Mouse (Mus musculus): ENCODE measurements around the gene Sptssa.
A peak's percentile ranks its signal among the peaks of the same experiment; 100 is the strongest.

Gene Sptssa

DNA sequence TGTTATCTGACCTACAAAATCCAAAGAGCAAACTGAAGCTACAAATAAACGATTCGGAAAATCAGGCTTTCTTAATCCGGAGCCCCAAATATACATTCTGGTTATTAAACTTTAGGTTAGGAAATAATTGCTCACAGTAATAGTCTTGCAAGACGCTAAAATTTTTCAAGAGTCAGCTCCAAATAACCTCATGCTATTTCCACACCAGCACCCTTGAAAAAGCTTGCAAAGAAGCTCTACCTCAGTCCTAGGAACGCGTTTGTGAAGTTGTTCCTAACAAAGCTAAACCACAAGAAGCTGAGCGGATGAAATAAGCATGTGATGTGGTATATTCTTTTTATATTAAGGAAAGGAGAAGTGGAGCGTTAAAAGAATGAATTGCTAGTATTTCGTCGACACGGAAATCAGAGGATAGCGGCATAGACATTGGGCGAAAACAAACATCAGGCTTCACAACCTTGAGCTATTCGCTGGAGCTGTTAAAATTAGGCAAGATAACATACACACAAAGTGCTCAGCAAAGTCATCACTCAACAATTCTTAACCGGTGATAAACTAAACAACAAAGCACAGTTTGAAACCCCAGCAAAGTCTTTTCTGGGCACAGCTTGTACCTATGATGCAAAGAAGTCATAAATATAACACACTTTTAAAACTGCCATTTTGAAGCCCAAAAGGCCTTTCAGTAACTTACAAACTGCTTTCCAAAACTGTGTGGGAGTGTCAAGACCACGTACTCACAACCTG, 908 bp downstream of the Sptssa start:
- DNase-seq (ENCODE audit: low read depth, low spot score): no peak

DNA sequence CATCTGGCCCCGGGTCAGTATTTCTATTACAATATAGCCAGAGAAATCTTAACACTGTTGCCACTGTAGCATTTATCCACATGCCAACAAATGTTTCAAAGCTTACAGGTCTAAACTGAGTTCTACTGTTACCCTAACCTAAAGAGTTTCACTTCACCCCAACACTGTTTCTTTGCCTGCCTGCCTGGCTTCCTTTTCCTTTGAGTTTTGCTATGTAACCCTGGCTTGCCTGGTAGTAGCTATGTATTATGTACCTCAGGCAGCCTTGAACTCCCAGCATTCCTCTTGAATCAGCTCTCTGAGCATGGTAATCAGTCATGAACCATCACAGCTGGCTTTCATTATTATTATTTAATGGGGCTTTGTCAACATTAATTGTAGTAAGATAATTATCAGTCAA, 1.6 kb downstream of the Sptssa start:
- DNase-seq (ENCODE audit: low read depth, low spot score): no peak

DNA sequence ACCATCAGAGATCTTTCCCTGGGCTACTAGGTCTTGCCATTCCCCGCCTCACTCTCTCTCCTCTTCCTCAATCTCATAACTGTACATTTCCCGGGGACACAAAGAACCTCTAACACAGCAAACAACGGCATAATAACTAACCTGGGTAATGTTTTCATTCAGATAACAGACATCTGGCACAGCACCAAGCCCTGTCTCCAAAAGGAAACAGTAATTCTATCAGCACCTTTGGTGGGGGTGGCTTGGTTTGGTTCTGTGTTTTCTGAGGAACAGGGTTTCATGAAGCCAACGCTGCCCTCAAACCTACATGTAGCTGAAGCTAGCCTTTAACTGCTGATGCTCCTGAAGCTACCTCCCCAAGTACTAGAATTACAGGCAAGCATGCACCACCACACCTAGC, 2.2 kb downstream of the Sptssa start:
- DNase-seq (ENCODE audit: low read depth, low spot score): no peak

DNA sequence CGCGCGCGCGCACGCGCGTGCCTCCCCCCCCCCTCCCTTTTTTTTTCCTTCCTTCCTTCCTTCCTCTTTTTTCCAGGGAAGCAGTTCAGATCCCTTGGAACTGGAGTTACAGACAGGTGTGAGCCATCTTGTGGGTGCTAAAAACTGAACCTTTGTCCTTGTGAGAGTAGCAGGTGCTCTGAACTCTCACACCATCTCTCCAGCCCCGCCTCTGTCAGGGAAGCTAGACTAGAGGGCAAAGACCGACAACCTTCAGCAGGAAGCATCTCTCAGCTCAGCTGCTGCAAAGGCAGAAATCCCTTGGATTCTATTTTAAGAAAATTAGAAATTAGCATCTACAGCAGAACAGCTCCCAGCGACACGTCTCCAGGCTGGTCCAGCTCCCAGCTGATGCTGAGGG, 4.0 kb downstream of the Sptssa start:
- DNase-seq (ENCODE audit: low read depth, low spot score): no peak

DNA sequence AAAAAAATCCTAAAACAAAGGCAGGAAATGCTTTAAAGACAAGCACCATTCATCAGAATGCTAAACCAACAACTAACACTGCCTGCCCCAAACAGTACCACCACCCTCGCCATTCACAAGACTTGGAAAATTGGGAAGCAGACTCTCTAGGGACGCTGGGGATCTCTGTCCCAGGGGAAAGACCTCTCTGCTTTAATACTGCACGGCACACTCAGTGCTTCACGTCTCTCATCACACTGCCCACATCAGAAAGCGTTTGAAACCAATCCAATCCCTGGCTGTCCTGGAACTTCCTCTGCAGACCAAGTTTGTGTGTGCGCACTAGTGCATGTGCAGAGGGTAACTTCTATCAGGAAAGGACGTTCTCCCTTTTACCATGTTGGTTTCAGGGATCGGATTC, 4.6 kb downstream of the Sptssa start:
- no peak for DNase-seq (ENCODE audit: low read depth, low spot score)

DNA sequence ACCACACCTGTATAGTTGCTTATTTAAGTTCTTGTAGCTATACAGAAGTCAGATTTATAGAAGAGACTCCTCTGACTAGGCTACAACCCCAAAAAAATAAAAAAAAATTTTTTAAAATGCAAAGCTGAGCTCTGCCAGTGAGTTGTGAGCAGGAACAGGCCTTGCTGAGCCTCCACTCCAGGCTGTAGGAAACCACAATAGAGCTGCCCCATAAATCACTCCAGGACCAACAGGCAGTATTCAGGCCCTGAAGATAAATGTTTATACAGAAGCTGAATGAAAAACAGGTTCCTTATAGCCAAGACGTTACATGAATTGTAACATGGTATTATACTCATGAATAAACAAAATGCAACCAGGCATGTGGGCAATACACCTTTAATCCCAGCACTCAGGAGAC, 5.2 kb downstream of the Sptssa start:
- DNase-seq (ENCODE audit: low read depth, low spot score): no peak

DNA sequence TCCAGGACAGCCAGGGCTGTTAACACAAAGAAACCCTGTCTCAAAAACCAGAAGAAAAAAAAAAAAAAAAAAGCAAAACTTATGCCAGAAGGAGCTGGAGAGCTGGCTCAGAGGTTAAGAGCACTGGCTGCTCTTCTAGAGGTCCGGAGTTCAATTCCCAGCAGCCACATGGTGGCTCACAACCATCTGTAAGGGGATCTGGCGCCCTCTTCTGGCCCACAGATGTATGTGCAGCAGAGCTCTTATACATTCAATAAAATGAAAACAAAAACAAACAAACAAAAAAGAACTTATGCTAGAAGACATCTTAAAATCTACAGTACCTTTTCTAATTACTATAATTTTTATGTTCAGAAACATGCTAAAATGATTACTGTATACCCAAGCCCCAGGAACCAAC, 11.4 kb downstream of the Sptssa start:
- DNase-seq (ENCODE audit: low read depth, low spot score): peak; percentile 13

DNA sequence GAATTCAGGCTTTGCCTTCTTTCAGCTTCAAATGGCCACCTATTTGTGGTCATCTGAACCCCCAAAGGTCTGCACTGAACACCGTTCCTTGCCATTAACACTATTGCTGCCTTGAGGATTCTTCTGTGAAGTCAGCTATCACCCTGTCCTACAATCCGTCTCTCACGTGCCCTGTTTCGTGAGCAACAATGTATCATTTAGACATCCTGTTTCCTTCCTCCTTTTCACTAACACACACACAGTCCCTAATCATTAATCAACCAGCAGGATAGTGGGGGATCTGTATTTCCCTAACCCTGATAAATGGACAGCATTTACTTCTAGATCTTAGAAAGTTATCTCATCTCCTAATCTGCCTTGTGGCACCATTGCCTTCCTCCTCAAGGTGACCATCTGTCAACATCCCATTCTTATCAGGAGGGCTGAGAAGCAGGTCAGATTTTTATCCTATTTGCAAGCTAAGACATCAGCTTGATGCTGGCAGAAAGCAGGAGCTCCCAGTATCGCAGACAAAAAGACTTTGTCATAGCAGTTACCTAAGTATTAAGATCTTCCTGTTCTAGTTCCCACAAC, 13.0 kb downstream of the Sptssa start:
- DNase-seq (ENCODE audit: low read depth, low spot score): no peak

DNA sequence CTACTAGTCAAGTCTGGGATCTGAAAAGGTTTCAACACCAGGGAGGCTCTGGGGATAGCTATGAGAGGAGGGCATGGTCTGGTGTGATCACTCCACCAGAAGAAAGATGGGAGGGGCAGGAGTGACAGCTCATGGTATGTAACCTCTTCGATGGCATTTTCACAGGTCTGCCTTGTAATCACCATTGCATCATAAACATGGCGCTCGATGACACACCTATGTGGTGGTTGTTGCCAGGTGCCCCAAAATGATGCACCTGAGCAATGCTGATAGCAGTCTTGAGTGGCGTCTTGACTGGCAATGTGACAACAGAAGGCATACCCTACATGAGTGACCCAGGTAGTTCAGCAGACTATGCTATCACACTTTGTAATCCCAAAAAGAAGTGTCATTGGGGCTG, 15.0 kb downstream of the Sptssa start:
- no peak for DNase-seq (ENCODE audit: low read depth, low spot score)

DNA sequence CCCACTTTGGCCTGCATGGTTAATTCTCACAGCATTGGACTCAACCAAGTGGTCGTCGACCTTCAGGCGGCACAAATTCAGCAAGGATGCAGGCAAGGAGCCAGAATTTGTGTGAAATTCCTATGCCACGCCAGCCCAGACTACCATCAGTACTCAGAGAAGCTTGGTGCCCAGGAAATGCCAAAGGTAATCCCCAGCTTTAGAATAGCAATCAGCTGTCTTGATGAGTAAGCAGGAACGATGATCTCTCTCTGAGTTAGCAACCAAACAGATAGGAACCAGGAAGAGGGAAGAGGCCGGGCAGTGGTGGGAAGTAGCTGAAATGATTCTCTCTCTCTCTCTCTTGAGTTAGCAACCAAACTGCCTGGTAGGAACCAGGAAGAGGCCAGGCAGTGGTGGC, 16.1 kb downstream of the Sptssa start:
- DNase-seq (ENCODE audit: low read depth, low spot score): no peak

DNA sequence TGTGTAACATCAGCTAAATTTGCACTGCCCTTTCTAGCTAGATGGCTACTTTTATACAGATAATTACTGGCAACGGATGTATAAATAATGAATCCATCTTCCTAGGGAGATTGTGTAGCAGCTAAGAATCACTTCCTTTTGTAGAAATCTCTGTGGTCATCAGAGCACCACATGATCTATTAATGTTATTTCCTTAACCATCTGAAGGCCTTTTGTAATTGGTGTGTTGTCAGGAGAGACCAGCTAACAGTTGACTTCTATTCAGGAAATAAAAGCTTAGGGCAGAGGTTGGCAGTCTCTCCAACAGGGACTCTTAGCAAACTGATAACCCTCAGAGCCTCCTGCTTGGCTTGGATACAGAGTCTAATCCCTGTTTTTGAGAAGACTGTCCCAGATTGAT, 19.3 kb downstream of the Sptssa start:
- no peak for DNase-seq (ENCODE audit: low read depth, low spot score)

DNA sequence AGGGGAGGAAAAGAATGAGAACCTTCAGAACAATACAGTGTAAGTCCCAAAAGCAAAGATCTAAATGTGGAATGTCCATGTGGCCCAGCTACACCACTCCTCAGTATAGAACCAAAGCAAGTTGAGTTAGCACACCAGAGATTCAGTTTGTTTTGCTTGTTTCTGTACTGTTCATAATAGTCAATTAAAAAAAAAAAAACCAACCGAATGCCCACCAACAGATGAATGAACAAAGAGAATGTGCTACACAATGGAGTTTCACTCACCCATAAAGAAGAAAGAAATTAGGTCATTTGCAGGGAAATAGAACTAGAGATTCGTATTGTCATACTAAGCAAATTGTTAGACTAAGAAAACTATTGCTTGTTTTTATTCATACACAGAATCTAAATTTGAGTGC, 24.2 kb downstream of the Sptssa start:
- no peak for DNase-seq (ENCODE audit: low read depth, low spot score)

DNA sequence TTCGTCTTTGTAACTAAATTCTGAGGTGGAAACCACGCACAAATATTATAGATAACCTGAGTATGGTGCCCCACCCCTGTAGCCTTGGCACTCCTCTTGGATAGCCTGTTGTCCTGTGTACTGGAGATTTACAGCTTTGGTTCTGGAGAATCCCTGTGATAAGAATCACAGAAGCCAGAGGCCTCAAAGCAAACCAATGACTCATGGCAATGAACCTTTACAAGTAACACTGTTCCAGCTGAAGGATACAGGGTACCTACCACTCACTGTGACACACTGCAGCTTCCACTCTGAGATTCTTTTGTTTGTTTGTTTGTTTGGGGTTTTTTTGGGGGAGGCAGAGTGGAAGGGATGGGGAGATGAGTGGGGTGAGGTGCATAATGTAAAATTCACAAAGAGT, 34.4 kb downstream of the Sptssa start:
- DNase-seq (ENCODE audit: low read depth, low spot score): no peak

DNA sequence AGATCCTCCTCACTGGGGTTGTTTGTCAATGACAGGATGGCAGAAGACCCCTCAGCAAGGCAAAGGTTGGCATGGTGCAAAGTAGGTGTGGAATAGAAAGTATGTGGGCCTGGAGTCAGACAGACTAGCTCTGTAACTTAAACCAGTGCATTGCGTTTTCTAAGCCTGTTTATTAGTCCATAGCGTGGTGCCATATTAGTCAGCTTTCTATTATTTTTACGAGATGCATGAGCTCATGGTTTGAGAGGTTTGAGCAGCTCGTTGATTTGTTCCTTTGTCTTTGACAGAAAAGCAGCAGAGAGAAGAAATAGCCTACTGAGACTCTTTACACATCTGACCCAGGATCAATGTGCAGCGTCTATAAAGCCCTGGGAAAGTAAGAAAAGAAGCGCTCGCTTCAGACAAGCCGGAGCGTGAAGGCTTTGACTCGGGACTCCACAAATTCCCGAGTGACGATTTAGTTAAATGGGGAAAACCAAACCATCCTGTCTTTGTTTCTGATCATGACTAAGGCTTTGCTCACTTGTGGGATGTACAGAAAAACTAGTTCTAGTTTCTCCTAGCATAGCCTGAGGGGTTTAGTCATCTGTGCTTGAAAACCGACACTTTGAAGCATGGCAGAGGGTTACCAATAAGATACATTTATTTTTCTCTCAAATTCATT, 36.2 kb downstream of the Sptssa start:
- DNase-seq (ENCODE audit: low read depth, low spot score): no peak

DNA sequence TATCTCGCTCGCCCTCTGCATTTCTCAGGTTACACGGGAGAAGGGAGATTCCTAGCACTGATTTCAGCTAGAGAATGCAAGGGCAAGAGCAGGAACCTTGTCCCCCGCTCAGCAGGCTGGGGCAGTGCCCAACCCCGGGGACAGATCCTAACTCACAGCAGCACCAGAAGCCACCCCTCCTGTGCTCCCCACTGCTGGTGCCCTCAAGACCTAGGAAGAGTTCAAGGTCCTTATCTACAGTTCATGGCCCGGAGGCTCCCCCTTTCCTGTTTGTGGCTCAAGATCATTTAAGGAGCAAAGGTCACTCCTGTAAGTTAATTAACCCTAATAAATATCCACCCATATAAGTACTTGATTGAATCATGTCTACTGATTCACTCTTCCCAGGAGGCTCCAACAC, 47.4 kb downstream of the Sptssa start:
- no peak for DNase-seq (ENCODE audit: low read depth, low spot score)

DNA sequence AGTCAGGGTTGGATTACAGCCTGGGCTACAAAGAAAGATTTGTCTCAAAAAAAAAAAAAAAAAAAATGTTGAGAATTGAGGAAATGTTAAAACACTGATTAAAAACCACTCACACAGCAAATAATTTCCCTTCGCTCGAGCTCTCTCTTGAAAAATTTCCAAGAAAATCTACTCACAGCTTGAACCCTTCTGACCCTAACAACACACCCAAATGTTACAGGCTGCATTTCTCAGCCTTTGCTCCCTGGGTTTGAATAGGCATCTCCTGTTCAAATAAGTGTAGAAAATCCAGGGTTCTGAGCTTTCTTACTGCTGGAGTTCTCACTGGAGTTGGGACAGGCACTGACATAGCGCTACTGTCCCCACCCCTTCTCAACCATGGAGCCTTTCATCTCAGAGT, 51.2 kb downstream of the Sptssa start:
- no peak for DNase-seq (ENCODE audit: low read depth, low spot score)

DNA sequence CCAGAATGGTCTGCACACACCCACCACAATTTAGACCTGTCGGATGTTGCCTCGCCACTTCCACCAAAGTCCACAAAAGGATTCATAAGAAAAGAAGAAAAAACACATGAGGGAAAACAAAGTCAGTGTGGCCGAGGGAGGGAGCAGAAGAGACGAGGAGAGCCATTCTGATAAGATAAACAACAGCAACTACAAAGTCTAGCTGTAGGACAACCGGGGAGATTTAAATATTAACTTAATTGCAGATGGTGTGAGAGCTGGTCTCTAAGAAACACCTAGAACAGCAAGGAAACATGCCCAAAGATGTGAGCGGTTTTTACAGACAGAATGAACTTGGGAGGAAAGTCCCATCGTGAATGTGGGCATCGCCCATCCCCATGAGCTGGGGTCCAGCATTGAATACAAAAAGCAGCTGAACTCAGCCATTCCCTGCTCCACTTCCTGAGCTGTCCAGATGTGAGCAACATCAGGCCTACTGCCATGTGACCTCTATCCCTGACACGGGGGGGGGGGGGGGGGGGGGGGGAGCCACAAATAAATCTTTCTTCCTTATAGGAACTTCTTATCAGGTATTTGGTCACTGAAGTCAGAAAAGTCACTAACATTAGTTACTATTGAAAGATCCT, 52.7 kb downstream of the Sptssa start:
- no peak for DNase-seq (ENCODE audit: low read depth, low spot score)

DNA sequence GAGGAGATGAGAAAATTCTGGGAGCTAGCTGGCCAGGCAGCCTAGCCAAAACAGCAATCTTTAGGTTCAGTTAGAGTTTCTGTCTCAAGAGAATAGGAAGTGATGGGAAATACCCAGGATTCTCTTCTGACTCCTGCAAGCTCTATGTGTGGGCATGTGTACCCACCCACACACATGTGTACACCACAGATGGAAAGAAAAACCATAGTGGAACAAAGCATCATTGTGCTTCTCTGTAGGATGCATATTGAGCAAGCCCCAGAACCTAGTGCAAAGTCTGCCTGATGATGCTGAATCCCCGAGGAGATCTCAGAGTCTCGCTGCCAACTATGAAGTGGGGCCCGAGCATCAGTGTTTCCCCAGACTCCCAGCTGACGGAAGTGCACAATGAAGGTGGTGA, 55.9 kb downstream of the Sptssa start:
- DNase-seq (ENCODE audit: low read depth, low spot score): no peak

DNA sequence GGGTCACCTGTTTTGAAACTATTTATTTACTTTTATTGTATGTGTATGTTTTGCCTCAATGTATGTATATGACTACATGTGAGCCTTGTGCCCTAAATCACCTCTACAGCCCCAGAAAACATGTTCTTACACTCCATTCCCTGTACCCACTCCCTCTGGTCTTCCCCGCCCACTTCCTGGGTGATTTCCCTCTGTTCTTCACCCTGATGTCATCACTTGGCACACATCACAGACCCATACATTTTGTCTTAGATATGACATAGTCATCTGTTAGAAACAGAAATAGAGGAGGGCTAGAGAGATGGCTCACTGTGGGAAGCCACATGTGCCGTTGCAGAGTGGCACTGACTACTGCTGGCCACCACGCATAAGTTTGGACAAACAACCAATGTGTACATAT, 58.0 kb downstream of the Sptssa start:
- no peak for DNase-seq (ENCODE audit: low read depth, low spot score)

DNA sequence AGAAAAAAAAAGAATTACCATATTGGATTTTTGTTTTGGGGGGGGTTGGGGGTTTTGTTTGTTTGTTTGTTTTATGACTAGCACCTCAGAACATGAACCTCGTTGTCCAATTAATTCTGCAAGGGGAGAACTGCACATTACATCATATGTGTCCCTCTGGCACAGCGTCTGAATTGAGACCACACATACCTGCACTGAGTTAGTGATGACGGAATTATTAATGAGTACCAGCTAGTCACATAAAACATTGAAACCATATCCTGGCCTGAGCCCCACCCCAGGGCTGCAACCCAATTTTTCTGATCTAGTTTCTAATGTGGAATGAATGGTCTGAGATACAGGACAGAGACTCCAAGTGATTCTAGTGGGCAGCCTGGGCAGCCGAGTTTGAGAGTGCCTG, 59.7 kb downstream of the Sptssa start:
- no peak for DNase-seq (ENCODE audit: low read depth, low spot score)

All from WW6 (cell line).